Mouse (Mus musculus) CH12.LX (cell line): ENCODE data around the gene Tspan4. TPM values are rescaled to one million over a fixed set of nuclear protein-coding genes. Genes with fewer than 3 reads are reported as not detected.

Experiments used
- DNase-seq: peaks from one replicate; pipeline ENCODE4 v3.0.0-alpha.2; 2013; ENCODE audit errors: extremely low read depth
- H3K27ac ChIP-seq: 2 replicates; pipeline ENCODE4 v1.5.1; 2012; ENCODE audit warnings: low read depth, mild to moderate bottlenecking, control low read depth, moderate library complexity; ENCODE audit not compliant: insufficient read depth
- H3K27me3 ChIP-seq: replicated peaks from 2 replicates; pipeline ENCODE3; 2012; ENCODE audit warnings: inconsistent platforms
- H3K36me3 ChIP-seq, 2 experiments: replicated peaks in 1 of 2; 2 replicates each; pipeline versions ENCODE3 to v1.6.1; 2012; ENCODE audit warnings: inconsistent platforms in 1 of 2, low read length in 1 of 2, mild to moderate bottlenecking in 1 of 2, mixed read lengths in 1 of 2, moderate library complexity in 1 of 2; ENCODE audit not compliant: control insufficient read depth in 1 of 2, insufficient read depth in 1 of 2
- H3K4me1 ChIP-seq, 2 experiments: 2 replicates each; pipeline ENCODE4 v1.6.1; 2012; ENCODE audit warnings: inconsistent platforms in 1 of 2, moderate library complexity in 1 of 2; ENCODE audit not compliant: insufficient read depth in 2 of 2, control insufficient read depth in 1 of 2
- H3K4me2 ChIP-seq: 2 replicates; pipeline ENCODE4 v1.6.1; 2012; ENCODE audit warnings: low read depth, mild to moderate bottlenecking, control low read depth; ENCODE audit not compliant: poor library complexity, insufficient read depth, severe bottlenecking
- H3K4me3 ChIP-seq, 3 experiments: fragments of 150-350 bp in 1 of 3; sonication (generic) in 1 of 3; replicated peaks in 1 of 3; 2 replicates each; pipeline versions ENCODE3 to v1.5.1; 2011 to 2012; ENCODE audit warnings: low read depth in 2 of 3, low read length in 2 of 3, mild to moderate bottlenecking in 2 of 3, moderate library complexity in 2 of 3, control low read depth in 1 of 3, improper control_type of control experiment in 1 of 3, inconsistent platforms in 1 of 3, mixed read lengths in 1 of 3; ENCODE audit not compliant: poor library complexity in 1 of 3
- H3K79me2 ChIP-seq: replicated peaks from 2 replicates; pipeline ENCODE4 v1.6.1; 2012; ENCODE audit warnings: mild to moderate bottlenecking, moderate library complexity; ENCODE audit not compliant: control insufficient read depth, poor library complexity, insufficient read depth, severe bottlenecking; ENCODE audit errors: extremely low read depth
- H3K9ac ChIP-seq: 2 replicates; pipeline ENCODE4 v1.6.1; 2012; ENCODE audit warnings: low read depth, mild to moderate bottlenecking, control low read depth, moderate library complexity; ENCODE audit not compliant: insufficient read depth
- H3K9me3 ChIP-seq: replicated peaks from 2 replicates; pipeline ENCODE3; 2012; ENCODE audit warnings: low read length, inconsistent platforms, mixed read lengths
- BHLHE40 ChIP-seq: IDR thresholded peaks from 2 replicates; pipeline ENCODE4 v1.6.1; 2011; ENCODE audit warnings: mild to moderate bottlenecking, low read depth, low read length, improper control_type of control experiment
- CHD2 ChIP-seq: IDR thresholded peaks from 2 replicates; pipeline ENCODE4 v1.6.1; 2011; ENCODE audit warnings: low read length, improper control_type of control experiment
- EP300 ChIP-seq: IDR thresholded peaks from 2 replicates; pipeline ENCODE4 v1.6.1; 2011; ENCODE audit warnings: low read length, improper control_type of control experiment
- ETS1 ChIP-seq: conservative IDR thresholded peaks from 2 replicates; pipeline ENCODE4 v1.6.1; 2012; ENCODE audit warnings: low read depth, mild to moderate bottlenecking, inconsistent platforms, low read length, improper control_type of control experiment, moderate library complexity
- HCFC1 ChIP-seq: IDR thresholded peaks from 2 replicates; pipeline ENCODE4 v1.6.1; 2012; ENCODE audit warnings: low read depth, mild to moderate bottlenecking, inconsistent platforms, low read length, improper control_type of control experiment
- JUN ChIP-seq: IDR thresholded peaks from 2 replicates; pipeline ENCODE4 v1.6.1; 2011; ENCODE audit warnings: low read depth, mild to moderate bottlenecking, low read length, improper control_type of control experiment, moderate library complexity; ENCODE audit not compliant: insufficient read depth
- KAT2A ChIP-seq: IDR thresholded peaks from 2 replicates; pipeline ENCODE4 v1.6.1; 2012; ENCODE audit warnings: low read length, improper control_type of control experiment, inconsistent platforms; ENCODE audit not compliant: insufficient replicate concordance
- MAFK ChIP-seq: IDR thresholded peaks from 2 replicates; pipeline ENCODE4 v1.6.1; 2011; ENCODE audit warnings: low read length, improper control_type of control experiment; ENCODE audit not compliant: insufficient replicate concordance
- MAX ChIP-seq: IDR thresholded peaks from 2 replicates; pipeline ENCODE4 v1.6.1; 2011; ENCODE audit warnings: low read length, improper control_type of control experiment
- MEF2A ChIP-seq: IDR thresholded peaks from 2 replicates; pipeline ENCODE4 v1.6.1; 2014; ENCODE audit warnings: low read depth, mild to moderate bottlenecking, inconsistent platforms, low read length, improper control_type of control experiment, borderline replicate concordance
- MXI1 ChIP-seq: IDR thresholded peaks from 2 replicates; pipeline ENCODE4 v1.6.1; 2011; ENCODE audit warnings: mild to moderate bottlenecking, low read depth, low read length, improper control_type of control experiment
- MYC ChIP-seq: IDR thresholded peaks from 2 replicates; pipeline ENCODE4 v1.6.1; 2011; ENCODE audit warnings: low read depth, mild to moderate bottlenecking, improper control_type of control experiment, low read length
- NRF1 ChIP-seq: IDR thresholded peaks from 2 replicates; pipeline ENCODE4 v1.6.1; 2014; ENCODE audit warnings: low read depth, mild to moderate bottlenecking, inconsistent platforms, low read length, improper control_type of control experiment, moderate library complexity
- PAX5 ChIP-seq: IDR thresholded peaks from 2 replicates; pipeline ENCODE4 v1.6.1; 2012; ENCODE audit warnings: low read length, inconsistent platforms, mixed read lengths
- POLR2A ChIP-seq: IDR thresholded peaks from 2 replicates; pipeline ENCODE4 v1.6.1; 2011; ENCODE audit warnings: low read depth, mild to moderate bottlenecking, improper control_type of control experiment, low read length
- POLR2AphosphoS2 ChIP-seq: IDR thresholded peaks from 2 replicates; pipeline ENCODE4 v1.6.1; 2011; ENCODE audit warnings: low read depth, low read length, improper control_type of control experiment
- SIN3A ChIP-seq: IDR thresholded peaks from 2 replicates; pipeline ENCODE4 v1.6.1; 2012; ENCODE audit warnings: low read length, improper control_type of control experiment, inconsistent platforms
- SMC3 ChIP-seq: IDR thresholded peaks from 2 replicates; pipeline ENCODE4 v1.6.1; 2011; ENCODE audit warnings: low read depth, low read length, improper control_type of control experiment
- TCF12 ChIP-seq: IDR thresholded peaks from 2 replicates; pipeline ENCODE4 v1.6.1; 2014; ENCODE audit warnings: low read depth, mild to moderate bottlenecking, inconsistent platforms, low read length, improper control_type of control experiment
- USF2 ChIP-seq: conservative IDR thresholded peaks from 2 replicates; pipeline ENCODE4 v1.6.1; 2011; ENCODE audit warnings: low read depth, low read length, improper control_type of control experiment
- ZC3H11A ChIP-seq: IDR thresholded peaks from 2 replicates; pipeline ENCODE4 v1.6.1; 2012; ENCODE audit warnings: low read depth, mild to moderate bottlenecking, inconsistent platforms, low read length, improper control_type of control experiment
- dilution Hi-C: fragments of 300-500 bp; cut with MboI; formaldehyde crosslinking; loops from 2 replicates; pipeline ENCODE4 v1.14.3; 2020; ENCODE audit warnings: low sequenced_read_pairs; ENCODE audit not compliant: extremely low pct_unique_long_range_greater_than_20kb, extremely low pct_ligation_motif_present
- in situ Hi-C: fragments of 300-500 bp; cut with MboI; formaldehyde crosslinking; loops from 3 replicates; pipeline ENCODE4 v1.14.3; 2019; ENCODE audit warnings: low sequenced_read_pairs, low pct_ligation_motif_present, low pct_unique_long_range_greater_than_20kb, mixed read lengths
- polyA plus RNA-seq: library from polyadenylated mRNA; unstranded; fragments of >175 nt; gene quantifications from 2 replicates; pipeline ENCODE4 v1.2.1, GENCODE M21; 2012; ENCODE audit warnings: low read depth; ENCODE audit not compliant: insufficient read length
- total RNA-seq, 2 experiments: library from RNA; depleted of rRNA; stranded (reverse); fragments of 300-350 nt in 1 of 2; fragments of >200 nt in 1 of 2; gene quantifications; 2 replicates each; pipeline ENCODE4 v1.2.3; 2012 to 2014

Gene Tspan4
- total and polyA plus RNA-seq, 3 experiments: 21.2 to 28.9 (median 28.4) TPM

- TF ChIP-seq JUN (no peak), TCF12 (no peak), USF2 (no peak), SMC3 (no peak)
Observed at GRCm38 (mm10) chr7:141492738-141493137, 17.7 kb downstream of the Tspan4 start (continued).

DNA sequence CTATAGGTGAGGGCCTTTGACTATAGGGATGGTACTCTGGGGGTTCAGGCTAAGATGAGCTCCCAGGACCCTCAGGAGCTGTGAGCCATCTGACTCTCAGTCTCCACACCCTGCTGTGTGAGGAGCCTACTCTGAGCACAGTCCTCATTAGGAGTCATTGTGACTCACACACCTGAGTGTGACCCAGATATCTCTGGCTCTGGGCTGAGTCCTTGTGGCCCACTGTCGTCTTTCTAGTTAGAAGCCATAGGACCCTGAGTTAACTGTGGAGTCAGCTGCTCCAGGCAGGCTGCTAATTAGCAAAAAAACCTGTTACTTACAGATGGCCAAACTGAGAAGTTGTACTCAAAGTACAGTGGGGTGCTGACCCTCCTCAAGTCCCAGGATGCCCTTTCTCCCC lies 18.7 kb downstream of the Tspan4 start:
- Histone ChIP-seq H3K4me2 (no peak overlapping the region), H3K36me3 (peaks cover 39 to 88% of the 10 kb centered on the region in 2 experiments)
- dilution Hi-C loops: no loop called here

GRCm38 (mm10) chr7:141495379-141495778 lies 20.3 kb downstream of the Tspan4 start:
- dilution Hi-C loops (no loop called here), in situ Hi-C loops (no loop called here)
- H3K27me3 ChIP-seq: no peaks in the 10 kb centered on the region
- TF ChIP-seq SIN3A: no peak
- no peak for TF ChIP-seq MEF2A
- TF ChIP-seq NRF1: no peak
- no peak for TF ChIP-seq MXI1
- TF ChIP-seq HCFC1: no peak
- no peak for TF ChIP-seq CHD2
- no peak for TF ChIP-seq PAX5
- TF ChIP-seq ETS1: no peak
- no peak for TF ChIP-seq KAT2A
- no peak for TF ChIP-seq ZC3H11A
- TF ChIP-seq POLR2A: no peak
- TF ChIP-seq TCF12: no peak
- H3K9ac ChIP-seq: no peak overlapping the region
- H3K79me2 ChIP-seq: no peaks in the 10 kb centered on the region
- no peak overlapping the region for H3K4me2 ChIP-seq
- no peak overlapping the region for H3K27ac ChIP-seq
- H3K4me1 ChIP-seq: no peaks in the 10 kb centered on the region
- peaks cover 45 to 95% of the 10 kb centered on the region in 2 experiments for H3K36me3 ChIP-seq
- no peaks in the 10 kb centered on the region for H3K9me3 ChIP-seq
- H3K4me3 ChIP-seq: no peak overlapping the region
- no peak for DNase-seq

More for the DNA sequence above, 18.7 kb downstream of the Tspan4 start:
- in situ Hi-C loops: no loop called here
- H3K27me3 ChIP-seq: no peaks in the 10 kb centered on the region
- no peak for DNase-seq
- no peak overlapping the region for H3K4me3 ChIP-seq
- no peaks in the 10 kb centered on the region for H3K4me1 ChIP-seq
- no peak overlapping the region for H3K27ac ChIP-seq
- no peaks in the 10 kb centered on the region for H3K79me2 ChIP-seq
- TF ChIP-seq EP300 (no peak), NRF1 (no peak), POLR2AphosphoS2 (no peak), KAT2A (no peak), MAX (no peak), MAFK (no peak), BHLHE40 (no peak), MYC (no peak), SIN3A (no peak), MEF2A (no peak)
- H3K9ac ChIP-seq: no peak overlapping the region
- H3K9me3 ChIP-seq: no peaks in the 10 kb centered on the region
